Mouse (Mus musculus): ENCODE measurements around the gene Cfap299.

The Cfap299 gene

GRCm38 (mm10) chr5:98376799-98377090 is 47.6 kb downstream of the Cfap299 start:
- no peak for DNase-seq (ENCODE audit: low spot score)

GRCm38 (mm10) chr5:98380360-98380759 is 51.3 kb downstream of the Cfap299 start:
- no peak for DNase-seq (ENCODE audit: low spot score)

- DNase-seq (ENCODE audit: low spot score): no peak
Measured at GRCm38 (mm10) chr5:98387054-98387453, 58.0 kb downstream of the Cfap299 start.

DNA sequence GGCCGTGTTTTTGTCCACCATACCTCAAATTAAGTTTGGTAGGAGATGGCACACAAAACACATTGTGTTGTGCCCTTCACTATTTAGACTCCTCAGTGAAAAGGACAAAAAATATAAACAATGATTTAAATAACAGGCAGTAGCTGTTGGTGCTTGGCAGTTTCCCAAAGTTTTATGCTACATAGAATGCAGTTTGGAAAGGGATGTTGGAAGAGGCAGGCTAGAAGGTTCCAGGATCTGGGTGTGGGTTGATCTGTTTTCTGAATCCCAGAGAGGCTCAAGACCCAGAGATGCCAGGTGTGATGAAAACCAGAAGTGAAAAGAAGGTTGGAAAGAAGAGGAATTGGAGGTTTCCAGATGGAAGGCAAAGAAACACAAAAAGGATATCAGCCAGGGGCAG is 73.1 kb downstream of the Cfap299 start:
- no peak for DNase-seq (ENCODE audit: low spot score)

GRCm38 (mm10) chr5:98410060-98410459 is 81.0 kb downstream of the Cfap299 start:
- DNase-seq (ENCODE audit: low spot score): no peak

DNA sequence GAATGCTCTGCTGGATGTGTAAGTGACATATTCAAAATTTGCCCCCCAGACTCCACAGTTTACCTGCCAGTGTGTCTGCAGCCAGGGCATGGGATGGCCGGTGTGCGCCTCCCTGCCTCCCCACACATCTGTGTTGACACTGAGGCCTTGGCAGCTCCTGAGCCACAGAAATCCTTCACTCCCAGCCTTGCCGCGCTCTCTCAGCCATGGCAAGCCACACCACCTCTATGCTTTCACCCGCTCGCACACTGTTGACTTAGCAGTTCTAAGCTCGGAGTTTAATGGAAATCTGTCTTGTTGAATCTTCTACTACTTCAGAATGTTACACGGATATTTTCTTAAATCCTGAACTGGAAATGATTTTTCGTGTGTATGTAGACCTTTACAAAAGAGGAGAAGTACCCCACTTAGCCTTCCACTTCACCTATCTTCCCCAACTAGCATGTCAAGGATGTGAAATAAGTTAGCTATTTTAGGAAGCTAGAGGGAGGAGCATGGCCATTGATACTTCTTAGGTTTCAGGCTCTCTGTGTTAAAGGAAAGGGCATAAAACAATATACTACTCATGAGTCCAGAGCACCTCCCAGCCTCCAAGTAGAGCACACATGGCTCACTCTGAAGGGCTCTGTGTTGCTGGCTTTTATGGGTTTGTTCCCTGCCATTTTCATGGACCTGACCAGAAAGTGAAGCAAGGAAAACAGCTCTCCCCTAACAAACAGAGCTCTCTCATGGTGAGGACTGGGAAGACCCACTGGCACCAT is 87.5 kb downstream of the Cfap299 start:
- DNase-seq (ENCODE audit: low spot score): no peak

GRCm38 (mm10) chr5:98424965-98425364 is 95.9 kb downstream of the Cfap299 start:
- DNase-seq (ENCODE audit: low spot score): no peak

GRCm38 (mm10) chr5:98426112-98426511 is 97.0 kb downstream of the Cfap299 start:
- DNase-seq (ENCODE audit: low spot score): no peak

DNA sequence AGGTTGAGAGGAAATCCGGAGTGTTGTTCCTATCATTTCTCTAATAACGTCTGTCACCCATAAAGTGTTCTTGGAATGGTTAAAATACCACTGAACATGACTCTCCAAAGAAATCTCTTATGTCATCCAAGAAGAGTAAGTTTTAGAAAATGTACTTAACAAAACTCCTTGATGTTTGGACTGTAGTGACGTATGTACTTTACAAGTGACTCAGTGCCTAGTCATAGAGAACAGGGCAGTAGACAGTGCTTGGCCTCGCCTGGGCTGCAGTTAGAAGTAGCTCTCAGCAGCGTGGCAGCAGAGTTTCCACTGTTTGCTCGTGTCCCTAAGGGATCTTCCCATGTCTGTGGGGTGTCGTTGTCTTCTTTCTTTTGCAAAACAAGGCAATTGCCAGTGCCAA is 101.0 kb downstream of the Cfap299 start:
- DNase-seq (ENCODE audit: low spot score): no peak

DNA sequence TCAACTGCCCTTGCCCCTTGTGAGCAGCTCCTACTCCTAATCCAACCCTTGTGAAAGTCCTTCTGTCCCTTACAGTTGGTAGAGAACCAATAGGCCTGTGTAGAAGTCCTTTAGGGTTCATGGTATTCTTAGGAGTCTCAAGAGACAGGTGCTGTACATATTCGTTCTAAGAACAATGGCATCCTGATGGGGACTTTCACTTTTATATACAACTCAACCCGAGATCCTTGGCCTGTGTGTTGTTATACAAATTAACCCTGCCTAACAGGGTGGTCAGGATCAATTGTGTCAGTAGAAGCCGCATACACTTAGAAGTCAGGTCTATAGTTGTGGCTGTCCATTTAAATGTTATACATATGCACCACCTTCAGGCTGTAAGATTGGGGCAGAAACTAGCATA is 109.6 kb downstream of the Cfap299 start:
- no peak for DNase-seq (ENCODE audit: low spot score)

DNA sequence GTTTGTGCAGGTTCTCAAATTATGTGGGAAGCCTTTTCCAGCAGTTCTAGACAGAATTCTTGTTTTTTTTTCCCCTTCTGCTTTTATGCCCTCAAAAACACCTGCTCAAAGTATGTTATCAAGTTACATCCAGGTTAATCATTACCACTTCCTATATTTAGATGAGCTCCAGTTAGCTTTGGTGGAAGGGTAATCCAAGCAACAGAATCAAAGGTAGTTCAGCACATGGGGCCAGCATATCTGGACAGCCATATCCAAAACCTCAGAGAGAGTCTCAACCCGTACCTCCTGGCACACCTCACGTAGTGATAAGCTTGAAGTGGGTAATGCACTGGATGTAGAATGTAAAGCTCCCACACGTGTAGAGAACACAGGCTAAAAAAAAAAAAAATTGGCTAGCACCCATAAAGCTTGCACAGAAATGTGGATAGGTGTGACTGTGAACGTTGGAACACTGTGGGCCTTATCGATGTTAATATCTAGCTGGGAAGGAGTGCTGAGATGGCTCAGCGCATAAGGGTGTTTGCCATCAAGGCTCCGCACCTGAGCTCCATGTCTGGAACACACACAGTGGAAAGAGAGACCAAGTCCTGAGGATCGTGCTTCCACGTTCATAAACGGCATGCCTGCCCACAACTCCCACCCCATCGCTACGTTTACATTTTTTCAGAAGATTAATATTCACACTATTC is 117.8 kb downstream of the Cfap299 start:
- no peak for DNase-seq (ENCODE audit: low spot score)

GRCm38 (mm10) chr5:98449873-98450272 is 120.8 kb downstream of the Cfap299 start:
- no peak for DNase-seq (ENCODE audit: low spot score)

DNA sequence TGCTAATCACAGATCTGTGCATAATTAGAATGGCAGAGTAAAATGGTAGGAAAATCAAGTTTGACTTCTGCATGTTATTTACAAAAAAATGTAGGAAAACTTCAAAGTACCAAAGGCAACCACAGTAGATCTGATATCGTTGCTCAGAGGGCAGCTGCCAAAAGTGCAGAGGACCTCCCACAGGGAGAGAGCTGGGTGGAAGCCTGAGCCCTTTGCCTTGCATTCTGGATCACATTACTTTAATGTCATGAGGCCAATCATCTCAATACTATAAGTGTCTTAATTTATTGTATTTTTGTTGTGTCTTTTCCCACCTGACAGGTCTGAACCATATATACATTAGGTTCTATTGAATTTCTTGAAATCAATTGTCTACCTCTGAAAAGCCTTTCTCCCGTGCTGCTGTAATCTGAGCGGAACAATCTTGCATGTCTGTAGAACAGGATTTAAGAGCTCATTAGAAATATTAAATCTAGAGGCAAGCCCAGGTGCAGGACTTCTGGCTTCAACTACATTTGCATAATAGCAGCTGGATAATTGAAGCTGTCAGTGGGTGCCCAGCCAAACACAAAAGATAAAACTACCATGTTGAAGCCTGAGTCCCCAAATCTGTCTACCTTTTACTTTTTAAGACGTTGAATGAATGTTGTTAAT is 137.9 kb downstream of the Cfap299 start:
- DNase-seq (ENCODE audit: low spot score): no peak

DNA sequence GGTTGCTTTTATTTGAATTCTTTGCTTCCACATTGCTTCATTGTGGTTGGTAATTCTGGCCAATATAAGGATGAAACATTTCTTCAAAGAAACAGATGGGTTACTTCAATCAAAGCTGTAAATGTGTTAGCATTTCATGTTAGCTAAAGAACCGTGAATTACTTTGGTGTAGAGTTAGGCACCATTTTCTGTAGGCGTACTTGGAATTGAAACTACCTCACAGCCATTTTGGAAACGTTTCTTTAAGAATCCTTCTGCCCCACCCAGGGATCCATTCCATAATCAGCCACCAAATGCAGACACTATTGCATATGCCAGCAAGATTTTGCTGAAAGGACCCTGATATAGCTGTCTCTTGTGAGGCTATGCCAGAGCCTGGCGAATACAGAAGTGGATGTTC is 140.9 kb downstream of the Cfap299 start:
- DNase-seq (ENCODE audit: low spot score): no peak

GRCm38 (mm10) chr5:98476539-98476938 is 147.4 kb downstream of the Cfap299 start:
- no peak for DNase-seq (ENCODE audit: low spot score)

DNA sequence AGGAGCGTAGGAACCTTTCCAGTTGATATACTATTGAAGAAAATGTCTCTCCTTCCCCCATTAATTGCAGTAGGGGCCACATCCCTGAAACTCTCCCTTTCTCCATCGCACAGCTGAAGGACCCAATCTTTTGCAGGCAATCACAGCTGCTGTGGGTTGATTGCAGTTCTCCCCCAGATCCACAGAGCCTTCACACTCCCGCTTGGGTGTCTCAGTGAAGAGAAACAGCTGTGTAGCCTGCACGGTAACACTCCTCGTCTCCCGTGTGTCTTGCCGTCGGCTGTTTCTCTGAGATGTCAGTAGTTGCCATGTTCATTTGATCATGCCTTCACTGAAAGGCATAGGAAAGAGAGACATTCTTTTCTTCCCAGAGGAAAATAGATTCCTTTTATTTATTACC is 148.2 kb downstream of the Cfap299 start:
- no peak for DNase-seq (ENCODE audit: low spot score)

DNA sequence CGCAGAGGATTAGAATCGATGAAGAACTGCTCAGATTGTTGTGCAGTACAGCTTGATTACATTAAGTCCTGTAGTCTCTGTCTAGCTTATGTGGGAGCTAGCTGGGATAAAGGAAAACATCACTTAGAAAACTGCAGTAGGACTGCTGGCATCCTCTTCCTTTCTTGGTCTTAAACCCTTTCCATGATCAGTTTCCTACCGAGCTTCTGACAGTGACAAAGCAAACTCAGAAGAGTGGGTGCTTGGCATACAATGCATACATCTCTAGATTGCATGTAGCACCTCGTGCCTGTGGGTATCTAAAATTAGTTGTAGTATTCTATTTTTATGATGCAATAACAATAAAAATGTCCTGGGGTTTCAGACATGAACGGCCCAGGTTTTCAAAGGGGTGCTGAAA is 154.4 kb downstream of the Cfap299 start:
- no peak for DNase-seq (ENCODE audit: low spot score)

DNA sequence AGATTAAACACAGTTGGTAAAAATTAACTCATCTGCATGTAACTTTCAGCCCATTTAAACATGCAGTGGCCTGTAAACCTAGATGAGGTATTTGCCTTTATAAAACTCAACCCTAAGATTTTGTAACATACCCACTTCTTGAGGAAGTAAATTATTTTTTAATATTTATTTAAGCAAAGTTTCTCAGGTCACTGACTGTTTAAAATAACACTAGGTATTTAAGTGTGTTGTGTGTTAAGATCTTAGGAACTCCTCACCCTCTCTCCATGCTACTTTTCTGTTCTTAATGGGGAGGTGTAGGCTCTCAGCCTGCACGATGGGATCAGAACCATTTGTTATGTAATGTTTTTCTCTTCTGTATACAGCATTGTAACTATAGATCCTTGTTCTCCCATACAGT is 156.1 kb downstream of the Cfap299 start:
- DNase-seq (ENCODE audit: low spot score): no peak

DNA sequence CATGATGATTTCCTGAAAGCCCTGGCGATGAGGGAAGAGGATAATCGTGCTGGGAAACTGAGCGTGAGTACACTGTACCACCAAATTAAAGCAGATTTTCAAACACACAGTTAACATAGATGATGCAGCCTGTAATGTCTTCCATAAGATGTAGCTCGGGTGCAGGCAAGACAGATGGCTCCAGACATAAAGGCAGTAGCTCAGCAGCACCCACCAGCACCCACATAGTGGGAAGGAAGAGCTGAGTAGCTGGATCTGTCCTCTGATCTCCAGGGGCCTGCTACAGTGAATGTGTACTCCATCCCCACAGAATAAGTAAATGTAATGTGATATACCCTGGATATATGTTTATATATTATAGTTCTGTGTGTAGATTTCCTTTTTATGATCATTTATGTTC is 169.2 kb downstream of the Cfap299 start:
- no peak for DNase-seq (ENCODE audit: low spot score)

- DNase-seq (ENCODE audit: low spot score): no peak
Measured at GRCm38 (mm10) chr5:98516214-98516613, 187.1 kb downstream of the Cfap299 start.

- no peak for DNase-seq (ENCODE audit: low spot score)
Measured at GRCm38 (mm10) chr5:98520118-98520517, 191.0 kb downstream of the Cfap299 start.

DNA sequence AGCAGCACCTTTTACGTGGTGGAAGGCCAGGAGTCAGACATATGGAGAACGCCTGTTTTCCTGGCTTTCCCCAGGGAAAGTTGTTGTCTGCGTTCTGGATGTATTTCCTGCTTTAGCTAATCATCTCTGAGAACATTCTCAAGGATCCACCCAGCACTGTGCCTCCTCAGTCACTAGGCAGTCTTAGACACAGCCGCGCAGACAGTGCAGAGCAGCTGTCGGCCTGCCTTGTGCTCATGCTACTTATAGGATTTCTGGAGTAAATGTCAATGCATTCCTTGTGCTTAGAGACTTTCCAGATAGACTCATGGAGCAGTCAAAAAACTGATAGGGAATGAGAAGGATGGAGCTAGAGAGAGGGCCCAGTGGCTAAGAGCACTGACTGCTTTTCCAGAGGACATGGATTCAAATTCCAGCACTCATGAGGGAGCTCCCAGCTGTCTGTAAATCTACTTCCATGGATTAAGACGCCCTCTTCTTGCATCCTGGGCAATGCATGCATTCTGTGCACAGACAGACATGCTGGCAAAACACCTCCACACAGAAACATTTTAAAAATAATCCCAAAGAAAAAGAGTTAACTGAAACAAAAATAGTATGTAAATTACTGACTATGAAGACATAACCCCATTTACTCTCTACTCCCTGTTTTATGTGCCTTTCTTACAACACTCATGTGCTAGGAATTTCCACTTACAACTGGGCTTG is 193.3 kb downstream of the Cfap299 start:
- DNase-seq (ENCODE audit: low spot score): no peak

- no peak for DNase-seq (ENCODE audit: low spot score)
Measured at GRCm38 (mm10) chr5:98523050-98523449, 193.9 kb downstream of the Cfap299 start.

Measured in T-cell, adult 2 months (primary cell).